Mouse (Mus musculus): ENCODE measurements at regions not wholly inside any gene's neighbourhood (a gene's known extent, or its start where the extent isn't known, plus 50 kb on each side); places are given as distances from the start of the nearest gene placed in this dataset.

DNA sequence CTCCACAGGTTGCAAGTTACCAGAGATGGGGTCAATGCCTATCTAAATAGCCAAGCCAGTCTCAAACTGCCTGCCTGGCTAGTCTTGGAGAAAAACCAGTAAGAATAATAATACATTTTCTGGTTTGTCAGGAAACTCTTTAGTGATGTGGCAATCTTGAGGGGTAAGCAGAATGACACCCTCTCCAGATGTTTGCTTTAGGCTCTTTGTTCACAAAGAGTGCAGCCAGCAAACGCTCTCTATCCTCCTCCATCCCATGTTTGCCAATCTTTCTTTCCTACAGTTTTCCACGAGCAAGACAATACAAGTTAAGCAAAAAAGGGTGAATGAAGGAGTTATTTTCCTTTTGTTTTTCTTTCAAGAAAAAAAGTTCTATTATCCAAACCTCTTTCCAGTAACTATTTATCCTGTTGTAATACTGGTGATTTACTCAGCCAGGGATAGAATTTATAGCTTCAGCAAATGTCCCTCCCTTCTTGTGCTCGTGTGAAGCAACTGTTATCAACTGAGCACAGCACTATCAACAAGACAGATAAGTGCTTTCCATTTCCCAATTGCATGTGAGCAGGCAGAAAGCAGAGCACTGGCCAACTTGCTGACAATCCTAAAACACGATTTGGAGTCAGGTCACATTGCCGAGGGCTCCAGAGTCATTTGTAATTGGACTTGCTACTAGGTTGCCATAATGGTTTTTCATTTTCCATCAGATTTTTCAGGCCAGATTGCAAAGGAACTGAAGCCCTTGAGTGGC lies 873.5 kb downstream of the Rapgef2 start:
- no peak overlapping the region for H3K4me3 ChIP-seq (ENCODE audit: low read length)
- no peak overlapping the region for H3K4me2 ChIP-seq (ENCODE audit: low read length)
- H3K4me1 ChIP-seq (ENCODE audit: control insufficient read depth, insufficient read depth, low read depth, low read length), result no peaks in the 10 kb centered on the region
- no peaks in the 10 kb centered on the region for H3K9me3 ChIP-seq (ENCODE audit: control insufficient read depth, low read length)
- ATAC-seq, result no peak
- H3K27ac ChIP-seq (ENCODE audit: low read depth, low read length), result no peak overlapping the region
- 52% methylated on average over 5 of the region's 5 CpGs for WGBS
- no peaks in the 10 kb centered on the region for H3K27me3 ChIP-seq (replicated peaks; ENCODE audit: control insufficient read depth, insufficient read depth, low read length)
- no peak overlapping the region for H3K9ac ChIP-seq (ENCODE audit: low read depth, low read length)
- no peaks in the 10 kb centered on the region for H3K36me3 ChIP-seq (ENCODE audit: control insufficient read depth, insufficient read depth, low read length)

DNA sequence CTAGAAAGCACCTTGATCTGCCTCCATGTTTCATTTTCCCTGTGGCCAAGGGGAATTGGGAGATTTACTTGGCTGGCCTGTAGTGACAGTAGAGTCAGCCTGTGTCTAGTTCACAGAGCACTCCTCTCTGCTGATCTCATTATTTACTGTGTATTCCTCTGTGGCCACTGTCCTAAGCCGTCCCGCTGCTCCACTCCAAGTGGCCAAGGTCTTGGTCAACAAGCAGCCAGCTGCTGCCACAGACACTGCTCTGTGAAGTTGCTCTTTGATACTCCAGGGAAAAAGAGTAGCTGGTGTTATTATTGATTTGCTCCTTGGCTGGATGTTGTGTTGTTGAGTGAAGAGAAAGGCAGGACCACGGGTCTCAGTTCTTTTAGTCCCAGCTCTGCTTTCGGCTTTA lies 874.9 kb downstream of the Rapgef2 start:
- Histone ChIP-seq H3K27ac (ENCODE audit: low read depth, low read length) (no peak overlapping the region), H3K27me3 (replicated peaks; ENCODE audit: control insufficient read depth, insufficient read depth, low read length) (no peaks in the 10 kb centered on the region), H3K9me3 (ENCODE audit: control insufficient read depth, low read length) (no peaks in the 10 kb centered on the region), H3K4me1 (ENCODE audit: control insufficient read depth, insufficient read depth, low read depth, low read length) (no peaks in the 10 kb centered on the region), H3K4me3 (ENCODE audit: low read length) (no peak overlapping the region), H3K4me2 (ENCODE audit: low read length) (no peak overlapping the region), H3K9ac (ENCODE audit: low read depth, low read length) (no peak overlapping the region), H3K36me3 (ENCODE audit: control insufficient read depth, insufficient read depth, low read length) (no peaks in the 10 kb centered on the region)
- no peak for ATAC-seq
- WGBS, result 64% methylated on average over 4 of the region's 4 CpGs

DNA sequence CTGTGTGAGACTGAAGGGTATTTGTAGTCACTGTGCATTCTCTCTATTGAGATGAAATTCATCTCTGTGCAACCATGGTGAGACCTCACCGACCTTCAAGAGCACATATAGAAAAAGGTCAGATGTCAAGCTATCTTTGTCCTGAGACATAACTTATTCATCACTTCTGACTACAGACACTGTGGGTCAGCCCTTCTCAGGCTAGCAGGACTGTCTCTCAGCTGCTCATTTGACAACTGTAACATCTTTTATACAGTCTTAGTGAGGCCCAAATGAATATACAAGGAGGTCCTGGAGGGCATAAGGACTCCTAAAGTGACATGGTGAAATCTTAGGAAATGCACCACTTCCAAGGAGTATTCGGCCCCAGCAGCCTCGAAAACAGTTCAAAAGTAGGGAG lies 877.1 kb downstream of the Rapgef2 start:
- no peak overlapping the region for H3K4me2 ChIP-seq (ENCODE audit: low read length)
- WGBS, result 39% methylated on average over 3 of the region's 3 CpGs

DNA sequence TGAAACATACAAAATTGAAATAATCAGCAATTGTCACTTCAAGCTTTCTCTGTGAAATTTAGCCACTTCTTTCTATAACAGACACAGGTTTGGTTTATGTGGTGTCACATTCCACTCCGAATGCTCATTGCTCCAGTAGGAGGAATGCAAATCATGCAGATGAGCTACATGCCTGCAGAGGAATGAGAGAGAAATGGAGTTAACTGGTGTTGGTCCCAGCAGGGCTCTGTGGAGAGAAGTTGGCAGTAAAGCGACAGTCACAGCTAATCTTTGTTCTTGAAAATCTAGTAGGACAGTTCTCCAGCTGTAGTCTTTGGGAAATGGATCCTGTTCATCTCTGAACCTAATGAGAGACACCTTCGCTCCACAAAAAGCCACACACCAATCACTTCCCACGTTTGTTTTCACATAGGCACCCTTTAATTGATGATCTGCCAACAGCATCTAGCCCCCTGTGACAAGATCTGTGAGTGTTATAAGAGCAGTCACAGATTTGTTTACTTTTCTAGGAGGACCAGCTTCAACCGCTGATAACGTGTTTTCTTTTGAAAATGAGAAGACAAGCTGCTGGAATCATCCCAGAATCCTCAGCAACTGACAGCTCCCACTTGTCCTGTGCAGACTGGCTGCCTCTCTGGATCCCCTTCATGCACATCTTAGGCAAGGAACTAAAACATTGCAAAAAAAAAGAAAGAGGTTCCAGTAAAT lies 880.4 kb downstream of the Rapgef2 start:
- H3K9me3 ChIP-seq (ENCODE audit: control insufficient read depth, low read length), result no peaks in the 10 kb centered on the region
- H3K27ac ChIP-seq (ENCODE audit: low read depth, low read length), result no peak overlapping the region
- no peak overlapping the region for H3K4me3 ChIP-seq (ENCODE audit: low read length)
- H3K4me1 ChIP-seq (ENCODE audit: control insufficient read depth, insufficient read depth, low read depth, low read length), result no peaks in the 10 kb centered on the region
- no peaks in the 10 kb centered on the region for H3K36me3 ChIP-seq (ENCODE audit: control insufficient read depth, insufficient read depth, low read length)
- H3K9ac ChIP-seq (ENCODE audit: low read depth, low read length), result no peak overlapping the region
- H3K4me2 ChIP-seq (ENCODE audit: low read length), result no peak overlapping the region
- H3K27me3 ChIP-seq (replicated peaks; ENCODE audit: control insufficient read depth, insufficient read depth, low read length), result no peaks in the 10 kb centered on the region
- ATAC-seq, result no peak
- WGBS, result 52% methylated on average over 6 of the region's 6 CpGs

More for the DNA sequence above, 877.1 kb downstream of the Rapgef2 start:
- Histone ChIP-seq H3K4me3 (ENCODE audit: low read length) (no peak overlapping the region), H3K27ac (ENCODE audit: low read depth, low read length) (no peak overlapping the region), H3K4me1 (ENCODE audit: control insufficient read depth, insufficient read depth, low read depth, low read length) (no peaks in the 10 kb centered on the region), H3K36me3 (ENCODE audit: control insufficient read depth, insufficient read depth, low read length) (no peaks in the 10 kb centered on the region), H3K9ac (ENCODE audit: low read depth, low read length) (no peak overlapping the region), H3K27me3 (replicated peaks; ENCODE audit: control insufficient read depth, insufficient read depth, low read length) (no peaks in the 10 kb centered on the region), H3K9me3 (ENCODE audit: control insufficient read depth, low read length) (no peaks in the 10 kb centered on the region)
- no peak for ATAC-seq

DNA sequence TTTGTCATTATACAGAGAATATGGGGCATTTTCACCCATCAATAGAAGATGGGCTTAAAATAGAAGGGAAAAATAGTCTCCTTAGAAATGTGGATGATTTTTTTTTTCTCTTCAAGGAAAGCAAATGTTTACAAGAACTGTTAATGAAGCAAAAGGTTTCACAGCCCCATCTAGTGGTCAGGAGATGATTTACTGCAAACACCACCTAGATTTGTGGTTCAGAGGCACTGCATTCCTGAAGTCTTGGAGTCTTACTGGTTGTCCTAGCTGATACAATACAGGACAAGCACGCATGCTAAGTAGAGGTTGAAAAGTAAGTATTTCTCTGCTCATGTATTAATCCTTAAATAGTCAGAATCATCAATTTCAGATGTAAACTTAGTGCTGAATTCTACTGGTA lies 927.9 kb downstream of the Rapgef2 start:
- Histone ChIP-seq H3K9me3 (ENCODE audit: control insufficient read depth, low read length) (no peaks in the 10 kb centered on the region), H3K4me2 (ENCODE audit: low read length) (no peak overlapping the region), H3K27ac (ENCODE audit: low read depth, low read length) (no peak overlapping the region), H3K4me3 (ENCODE audit: low read length) (no peak overlapping the region), H3K36me3 (ENCODE audit: control insufficient read depth, insufficient read depth, low read length) (no peaks in the 10 kb centered on the region), H3K9ac (ENCODE audit: low read depth, low read length) (no peak overlapping the region), H3K27me3 (replicated peaks; ENCODE audit: control insufficient read depth, insufficient read depth, low read length) (no peaks in the 10 kb centered on the region), H3K4me1 (ENCODE audit: control insufficient read depth, insufficient read depth, low read depth, low read length) (no peaks in the 10 kb centered on the region)
- ATAC-seq, result peak; percentile 48; the same call in 1 of the 2 replicates
- 38% methylated on average over 1 of the region's 1 CpGs for WGBS

DNA sequence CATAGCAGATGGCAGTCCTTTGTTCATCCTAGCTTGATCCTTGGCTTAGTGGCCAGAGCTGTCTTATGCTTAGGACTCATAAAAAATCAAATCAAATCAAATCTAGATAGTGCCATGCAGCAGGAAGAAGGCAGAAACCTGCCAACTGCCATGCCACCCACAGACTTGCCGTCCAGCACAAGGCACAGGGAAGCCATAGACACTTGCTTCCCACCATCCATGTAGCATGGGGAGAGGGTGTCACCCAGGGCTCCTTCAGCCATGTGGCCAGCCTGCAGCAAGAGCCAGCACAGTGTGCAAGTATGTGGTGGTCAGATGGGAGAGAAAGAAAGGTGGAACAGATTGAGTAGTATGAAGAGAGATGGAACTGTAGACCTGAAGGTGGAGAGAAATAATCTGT lies 946.4 kb downstream of the Rapgef2 start:
- H3K36me3 ChIP-seq (ENCODE audit: control insufficient read depth, insufficient read depth, low read length), result no peaks in the 10 kb centered on the region
- H3K9ac ChIP-seq (ENCODE audit: low read depth, low read length), result no peak overlapping the region
- H3K4me3 ChIP-seq (ENCODE audit: low read length), result no peak overlapping the region
- H3K4me1 ChIP-seq (ENCODE audit: control insufficient read depth, insufficient read depth, low read depth, low read length), result no peaks in the 10 kb centered on the region
- H3K27ac ChIP-seq (ENCODE audit: low read depth, low read length), result no peak overlapping the region
- H3K9me3 ChIP-seq (ENCODE audit: control insufficient read depth, low read length), result no peaks in the 10 kb centered on the region
- no peaks in the 10 kb centered on the region for H3K27me3 ChIP-seq (replicated peaks; ENCODE audit: control insufficient read depth, insufficient read depth, low read length)
- no peak for ATAC-seq
- no peak overlapping the region for H3K4me2 ChIP-seq (ENCODE audit: low read length)
- WGBS, result 85% methylated on average over 1 of the region's 1 CpGs

DNA sequence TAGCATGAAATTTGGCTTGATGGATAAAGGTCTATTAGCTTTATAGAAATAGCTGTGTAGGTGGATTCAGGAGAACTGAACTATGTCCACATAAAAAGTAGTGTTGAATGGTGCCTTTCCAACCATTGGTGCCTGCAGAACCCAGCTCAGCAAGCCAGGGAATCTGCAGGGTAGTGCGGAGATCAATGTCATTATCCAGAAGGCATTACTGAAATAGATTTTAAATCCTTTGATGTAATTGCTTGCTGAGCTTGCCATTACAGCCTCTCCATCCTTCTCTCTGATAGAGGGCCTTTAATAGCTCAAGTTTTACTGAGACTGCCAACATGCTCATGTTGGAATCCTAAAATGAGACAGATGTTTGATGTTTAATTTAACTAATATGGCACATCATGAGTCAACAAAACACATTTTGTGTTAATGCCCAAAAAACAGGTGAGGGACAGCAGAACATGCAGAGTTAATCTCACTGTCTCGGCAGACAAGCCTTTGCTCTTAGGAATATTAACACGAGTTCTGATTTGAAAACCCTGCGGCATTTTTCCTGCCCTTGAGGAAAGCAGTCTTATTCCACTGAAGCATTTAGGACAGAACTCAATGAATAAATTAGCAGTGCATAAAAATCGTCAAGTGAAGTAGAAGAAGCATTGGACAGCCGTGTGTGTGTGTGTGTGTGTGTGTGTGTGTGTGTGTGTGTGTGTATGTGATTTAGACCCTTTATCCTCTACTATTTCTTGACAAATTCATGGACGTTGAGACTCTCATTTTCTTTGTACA lies 974.5 kb downstream of the Rapgef2 start:
- Histone ChIP-seq H3K9ac (ENCODE audit: low read depth, low read length) (no peak overlapping the region), H3K4me1 (ENCODE audit: control insufficient read depth, insufficient read depth, low read depth, low read length) (no peaks in the 10 kb centered on the region), H3K4me2 (ENCODE audit: low read length) (no peak overlapping the region), H3K27me3 (replicated peaks; ENCODE audit: control insufficient read depth, insufficient read depth, low read length) (no peaks in the 10 kb centered on the region), H3K36me3 (ENCODE audit: control insufficient read depth, insufficient read depth, low read length) (no peaks in the 10 kb centered on the region), H3K4me3 (ENCODE audit: low read length) (no peak overlapping the region), H3K9me3 (ENCODE audit: control insufficient read depth, low read length) (no peaks in the 10 kb centered on the region), H3K27ac (ENCODE audit: low read depth, low read length) (no peak overlapping the region)
- no peak; the same call in 1 of the 2 replicates for ATAC-seq
- 59% methylated on average over 7 of the region's 7 CpGs for WGBS

DNA sequence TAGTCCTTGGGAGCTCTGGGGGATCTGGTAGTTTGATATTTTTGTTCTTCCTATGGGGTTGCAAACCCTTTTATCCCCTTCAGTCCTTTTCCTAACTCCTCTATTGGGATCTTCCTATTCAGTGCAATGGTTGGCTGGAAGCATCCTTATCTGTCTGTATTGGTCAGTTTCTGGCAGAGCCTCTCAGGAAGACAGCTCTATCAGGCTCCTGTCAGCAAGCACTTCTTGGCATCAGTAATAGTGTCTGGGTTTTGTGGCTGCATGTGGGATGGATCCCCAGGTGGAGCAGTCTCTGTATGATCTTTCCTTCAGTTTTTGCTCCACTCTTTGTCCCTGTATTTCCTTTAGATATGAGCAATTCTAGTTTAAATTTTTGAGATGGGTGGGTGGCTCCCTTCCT lies 985.8 kb downstream of the Rapgef2 start:
- Histone ChIP-seq H3K9me3 (ENCODE audit: control insufficient read depth, low read length) (no peaks in the 10 kb centered on the region), H3K4me1 (ENCODE audit: control insufficient read depth, insufficient read depth, low read depth, low read length) (no peaks in the 10 kb centered on the region), H3K27ac (ENCODE audit: low read depth, low read length) (no peak overlapping the region), H3K9ac (ENCODE audit: low read depth, low read length) (no peak overlapping the region), H3K27me3 (replicated peaks; ENCODE audit: control insufficient read depth, insufficient read depth, low read length) (no peaks in the 10 kb centered on the region), H3K4me2 (ENCODE audit: low read length) (no peak overlapping the region), H3K4me3 (ENCODE audit: low read length) (no peak overlapping the region), H3K36me3 (ENCODE audit: control insufficient read depth, insufficient read depth, low read length) (no peaks in the 10 kb centered on the region)
- ATAC-seq, result no peak

DNA sequence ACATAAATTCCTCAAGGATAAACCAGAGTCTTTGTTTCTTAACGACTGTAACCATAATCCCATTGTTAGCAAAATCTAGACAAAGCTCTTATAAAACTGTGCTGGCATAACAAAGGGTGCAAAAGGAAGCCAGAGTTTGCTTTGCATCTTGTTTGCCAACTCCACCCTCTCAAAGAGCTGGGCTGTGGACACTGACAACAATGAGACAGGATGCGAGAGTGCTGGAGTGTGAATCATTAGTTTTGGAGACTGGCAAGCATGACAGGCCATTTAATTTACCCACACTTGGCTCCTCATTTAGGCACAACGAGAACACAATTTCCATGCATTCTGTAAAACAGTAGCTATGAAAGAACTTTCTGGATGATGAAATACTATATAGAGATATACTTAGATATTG lies 994.4 kb downstream of the Rapgef2 start:
- no peaks in the 10 kb centered on the region for H3K36me3 ChIP-seq (ENCODE audit: control insufficient read depth, insufficient read depth, low read length)
- H3K9me3 ChIP-seq (ENCODE audit: control insufficient read depth, low read length), result no peaks in the 10 kb centered on the region
- no peak for ATAC-seq
- no peak overlapping the region for H3K27ac ChIP-seq (ENCODE audit: low read depth, low read length)
- no peak overlapping the region for H3K4me3 ChIP-seq (ENCODE audit: low read length)
- no peaks in the 10 kb centered on the region for H3K4me1 ChIP-seq (ENCODE audit: control insufficient read depth, insufficient read depth, low read depth, low read length)
- WGBS, result 15% methylated on average over 3 of the region's 3 CpGs
- no peak overlapping the region for H3K9ac ChIP-seq (ENCODE audit: low read depth, low read length)
- H3K4me2 ChIP-seq (ENCODE audit: low read length), result no peak overlapping the region
- H3K27me3 ChIP-seq (replicated peaks; ENCODE audit: control insufficient read depth, insufficient read depth, low read length), result no peaks in the 10 kb centered on the region

Data from hindbrain, embryonic 16.5 days (tissue).